Mouse (Mus musculus): ENCODE measurements around the gene Rexo1. TPM values are rescaled to one million over a fixed set of nuclear protein-coding genes. Genes with fewer than 3 reads are reported as not detected.

Rexo1 gene
- polyA plus RNA-seq (2015; fragmentation: Nextera tagmentation; extraction: Ambion mirVana) = 7.1 and 8.5 TPM in 2 replicates

GRCm38 (mm10) chr10:80561116-80561944 is at the start of gene Rexo1:
Rexo1 (minus strand) TSS chr10:80561560.
- peak within 1 kb of the TSS; percentile 75 for H3K4me2 ChIP-seq (replicated peaks; ENCODE audit: low read depth)
- H3K36me3 ChIP-seq (ENCODE audit: control insufficient read depth, insufficient read depth, low read length) = no peaks in the 10 kb centered on the region
- ATAC-seq (ENCODE audit: low FRiP score, low TSS enrichment) (peak; percentile 85), DNase-seq (ENCODE audit: low spot score) (peak; percentile 96)
- no peaks in the 10 kb centered on the region for H3K27me3 ChIP-seq (ENCODE audit: control insufficient read depth, insufficient read depth, low read length)
- H3K4me1 ChIP-seq (replicated peaks; ENCODE audit: control insufficient read depth, insufficient read depth) = peaks cover 9% of the 10 kb centered on the region
- under 1% methylated on average over 69 of the region's 72 CpGs for WGBS
- peak; percentile 89 for TF ChIP-seq CTCF (IDR thresholded peaks at IDR 0.05; ENCODE audit: low read depth)
- TF ChIP-seq EP300 (optimal IDR thresholded peaks at IDR 0.05) = peak; percentile 90
- peak within 1 kb of the TSS; percentile 99 for H3K4me3 ChIP-seq (ENCODE audit: low read depth, low read length)
- H3K9me3 ChIP-seq (ENCODE audit: control insufficient read depth, low read length) = no peaks in the 10 kb centered on the region
- H3K9ac ChIP-seq (ENCODE audit: low read length) = peak within 1 kb of the TSS; percentile 99
- peak within 1 kb of the TSS; percentile 90 for H3K27ac ChIP-seq (replicated peaks)

- Histone ChIP-seq H3K27ac (replicated peaks) (no peak overlapping the region), H3K4me1 (replicated peaks; ENCODE audit: control insufficient read depth, insufficient read depth) (no peaks in the 10 kb centered on the region), H3K4me3 (ENCODE audit: low read depth, low read length) (no peak overlapping the region), H3K9me3 (ENCODE audit: control insufficient read depth, low read length) (no peaks in the 10 kb centered on the region), H3K4me2 (replicated peaks; ENCODE audit: low read depth) (no peak overlapping the region), H3K27me3 (ENCODE audit: control insufficient read depth, insufficient read depth, low read length) (no peaks in the 10 kb centered on the region), H3K9ac (ENCODE audit: low read length) (no peak overlapping the region), H3K36me3 (ENCODE audit: control insufficient read depth, insufficient read depth, low read length) (peaks cover 16% of the 10 kb centered on the region)
- DNase-seq (ENCODE audit: low spot score) (peak; percentile 55), ATAC-seq (ENCODE audit: low FRiP score, low TSS enrichment) (no peak)
- 62% methylated on average over 4 of the region's 4 CpGs for WGBS
- TF ChIP-seq CTCF (IDR thresholded peaks at IDR 0.05; ENCODE audit: low read depth) (peak; percentile 83), EP300 (optimal IDR thresholded peaks at IDR 0.05) (no peak)
Observed at GRCm38 (mm10) chr10:80611024-80611423, 49.7 kb upstream of the Rexo1 start.

GRCm38 (mm10) chr10:80610116-80610785 is 48.9 kb upstream of the Rexo1 start:
- Histone ChIP-seq H3K9me3 (ENCODE audit: control insufficient read depth, low read length) (no peaks in the 10 kb centered on the region), H3K9ac (ENCODE audit: low read length) (no peak overlapping the region), H3K4me1 (replicated peaks; ENCODE audit: control insufficient read depth, insufficient read depth) (no peaks in the 10 kb centered on the region), H3K27me3 (ENCODE audit: control insufficient read depth, insufficient read depth, low read length) (no peaks in the 10 kb centered on the region), H3K36me3 (ENCODE audit: control insufficient read depth, insufficient read depth, low read length) (peaks cover 16% of the 10 kb centered on the region), H3K4me3 (ENCODE audit: low read depth, low read length) (no peak overlapping the region), H3K27ac (replicated peaks) (no peak overlapping the region), H3K4me2 (replicated peaks; ENCODE audit: low read depth) (no peak overlapping the region)
- no peak for DNase-seq (ENCODE audit: low spot score)
- TF ChIP-seq CTCF (IDR thresholded peaks at IDR 0.05; ENCODE audit: low read depth) (no peak), EP300 (optimal IDR thresholded peaks at IDR 0.05) (no peak)
- WGBS = 90% methylated on average over 9 of the region's 9 CpGs
- ATAC-seq (ENCODE audit: low FRiP score, low TSS enrichment) = no peak

DNA sequence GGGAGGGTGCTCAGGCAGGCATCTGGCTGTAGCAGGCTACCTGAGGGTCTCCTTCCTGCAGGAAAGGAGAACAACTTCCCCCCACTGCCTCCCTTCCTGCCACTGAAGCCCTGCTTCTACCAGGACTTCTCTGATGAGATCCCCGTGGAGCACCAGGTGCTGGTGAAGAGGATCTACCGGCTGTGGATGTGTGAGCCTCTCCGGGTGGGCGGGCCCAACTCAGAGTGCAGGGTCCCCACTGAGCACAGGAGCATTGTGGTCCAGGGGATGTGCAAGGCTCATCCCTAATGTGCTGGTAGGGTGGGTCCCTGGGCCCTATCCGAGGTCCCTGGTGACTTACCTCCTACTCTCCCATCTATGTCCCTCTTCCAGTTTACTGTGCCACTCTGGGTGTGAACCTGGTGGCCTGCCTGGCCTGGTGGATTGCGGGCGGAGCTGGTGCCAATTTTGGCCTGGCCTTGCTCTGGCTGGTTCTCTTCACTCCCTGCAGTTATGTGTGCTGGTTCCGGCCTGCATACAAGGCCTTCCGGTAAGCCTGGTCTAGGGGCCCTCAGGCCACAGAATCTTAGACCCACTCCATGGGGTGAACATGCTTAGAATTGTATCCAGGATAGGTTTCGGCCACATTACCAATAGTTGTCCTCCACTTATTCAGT is 48.0 kb upstream of the Rexo1 start:
- WGBS = 84% methylated on average over 10 of the region's 10 CpGs
- ATAC-seq (ENCODE audit: low FRiP score, low TSS enrichment) (no peak), DNase-seq (ENCODE audit: low spot score) (no peak)
- no peaks in the 10 kb centered on the region for H3K9me3 ChIP-seq (ENCODE audit: control insufficient read depth, low read length)
- H3K36me3 ChIP-seq (ENCODE audit: control insufficient read depth, insufficient read depth, low read length) = peaks cover 15% of the 10 kb centered on the region
- no peak overlapping the region for H3K27ac ChIP-seq (replicated peaks)
- H3K9ac ChIP-seq (ENCODE audit: low read length) = no peak overlapping the region
- H3K4me1 ChIP-seq (replicated peaks; ENCODE audit: control insufficient read depth, insufficient read depth) = no peaks in the 10 kb centered on the region
- H3K4me2 ChIP-seq (replicated peaks; ENCODE audit: low read depth) = no peak overlapping the region
- H3K27me3 ChIP-seq (ENCODE audit: control insufficient read depth, insufficient read depth, low read length) = no peaks in the 10 kb centered on the region
- no peak overlapping the region for H3K4me3 ChIP-seq (ENCODE audit: low read depth, low read length)
- no peak for TF ChIP-seq EP300 (optimal IDR thresholded peaks at IDR 0.05)
- no peak for TF ChIP-seq CTCF (IDR thresholded peaks at IDR 0.05; ENCODE audit: low read depth)

- H3K9ac ChIP-seq (ENCODE audit: low read length) = no peak overlapping the region
- no peak overlapping the region for H3K4me2 ChIP-seq (replicated peaks; ENCODE audit: low read depth)
- H3K27ac ChIP-seq (replicated peaks) = no peak overlapping the region
- ATAC-seq (ENCODE audit: low FRiP score, low TSS enrichment) (no peak), DNase-seq (ENCODE audit: low spot score) (no peak)
- TF ChIP-seq CTCF (IDR thresholded peaks at IDR 0.05; ENCODE audit: low read depth) = no peak
- no peak for TF ChIP-seq EP300 (optimal IDR thresholded peaks at IDR 0.05)
- no peak overlapping the region for H3K4me3 ChIP-seq (ENCODE audit: low read depth, low read length)
- no peaks in the 10 kb centered on the region for H3K9me3 ChIP-seq (ENCODE audit: control insufficient read depth, low read length)
- H3K27me3 ChIP-seq (ENCODE audit: control insufficient read depth, insufficient read depth, low read length) = no peaks in the 10 kb centered on the region
- 85% methylated on average over 3 of the region's 3 CpGs for WGBS
- H3K4me1 ChIP-seq (replicated peaks; ENCODE audit: control insufficient read depth, insufficient read depth) = peaks cover 3% of the 10 kb centered on the region; the same call in 1 of the 2 replicates
- peaks cover 12% of the 10 kb centered on the region for H3K36me3 ChIP-seq (ENCODE audit: control insufficient read depth, insufficient read depth, low read length)
Observed at GRCm38 (mm10) chr10:80608435-80608834, 47.1 kb upstream of the Rexo1 start.

All from stomach, postnatal 0 days (tissue).